Mouse (Mus musculus) erythroblast, embryonic 14.5 days (primary cell): ENCODE data around the gene Shld2. TPM values are rescaled to one million over a fixed set of nuclear protein-coding genes. Genes with fewer than 3 reads are reported as not detected.

ENCODE experiments used
- H3K27me3 ChIP-seq: 2 replicates; pipeline ENCODE4 v1.6.1; 2012; ENCODE audit warnings: inconsistent platforms; ENCODE audit not compliant: control insufficient read depth
- H3K36me3 ChIP-seq: 2 replicates; pipeline ENCODE4 v1.6.1; 2012; ENCODE audit warnings: mild to moderate bottlenecking, inconsistent platforms; ENCODE audit not compliant: control insufficient read depth
- H3K4me1 ChIP-seq: 2 replicates; pipeline ENCODE4 v1.6.1; 2012; ENCODE audit warnings: inconsistent platforms; ENCODE audit not compliant: control insufficient read depth
- H3K4me3 ChIP-seq: replicated peaks from 2 replicates; pipeline ENCODE3; 2012; ENCODE audit warnings: moderate library complexity, mild to moderate bottlenecking, inconsistent platforms
- H3K9me3 ChIP-seq: 2 replicates; pipeline ENCODE4 v1.6.1; 2012; ENCODE audit warnings: low read length, inconsistent platforms, mixed read lengths; ENCODE audit not compliant: control insufficient read depth
- GATA1 ChIP-seq: IDR thresholded peaks from 2 replicates; pipeline ENCODE4 v1.6.1; 2012; ENCODE audit warnings: low read length, inconsistent platforms, mixed read lengths
- TAL1 ChIP-seq: IDR thresholded peaks from 3 replicates; pipeline ENCODE4 v1.6.1; 2012; ENCODE audit warnings: low read length, inconsistent platforms, mixed read lengths
- polyA plus RNA-seq: library from polyadenylated mRNA; stranded (reverse); fragments of >175 nt; gene quantifications from 2 replicates; pipeline ENCODE4 v1.2.3, GENCODE M21; 2012

Gene Shld2
- polyA plus RNA-seq, 1 experiment, result 0.03 TPM

DNA sequence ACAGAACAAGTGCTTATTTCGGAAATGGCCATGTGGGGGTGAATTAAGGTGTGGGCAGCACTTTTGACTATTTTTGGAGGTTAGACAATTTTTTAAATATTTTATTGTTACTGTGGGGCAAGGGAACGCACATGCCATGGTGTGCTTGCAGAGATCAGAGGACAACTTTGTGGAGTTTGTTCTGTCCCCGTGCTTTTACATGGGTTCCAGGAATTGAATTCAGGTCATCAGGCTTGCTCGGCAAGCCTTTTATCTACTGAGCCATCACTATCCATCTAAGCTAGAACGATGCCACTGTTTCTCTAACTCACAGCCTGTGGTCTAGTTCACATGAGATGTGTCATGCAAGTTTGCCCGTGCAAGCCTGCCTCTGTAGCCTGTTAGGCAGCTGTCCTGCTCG is 38.0 kb upstream of the Shld2 start:
- H3K27me3 ChIP-seq, result no peaks in the 10 kb centered on the region
- no peak overlapping the region for H3K4me3 ChIP-seq
- TF ChIP-seq GATA1 (no peak), TAL1 (no peak)
- peaks cover 6% of the 10 kb centered on the region for H3K36me3 ChIP-seq
- H3K9me3 ChIP-seq, result no peaks in the 10 kb centered on the region
- H3K4me1 ChIP-seq, result no peaks in the 10 kb centered on the region

DNA sequence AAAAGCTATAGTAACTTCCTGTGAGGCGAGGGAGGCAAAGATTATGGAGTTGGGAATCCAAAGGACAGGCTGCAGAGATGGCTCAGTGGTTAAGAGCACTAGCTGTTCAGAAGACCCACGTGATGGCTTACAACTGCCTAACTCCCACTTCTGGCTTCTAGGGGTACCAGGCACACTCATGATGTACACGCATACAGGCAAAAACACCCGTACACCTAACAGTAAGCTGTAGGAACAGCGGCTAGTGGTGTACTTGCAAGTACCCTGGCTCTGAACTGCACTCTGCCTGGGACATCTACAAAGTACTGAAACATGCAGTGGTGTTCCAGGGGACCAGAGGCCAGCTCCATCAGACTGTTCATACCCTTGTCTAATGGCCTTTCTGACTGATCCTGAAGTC is 36.8 kb upstream of the Shld2 start:
- H3K9me3 ChIP-seq, result no peaks in the 10 kb centered on the region
- no peak overlapping the region for H3K4me3 ChIP-seq
- peaks cover 11% of the 10 kb centered on the region for H3K36me3 ChIP-seq
- no peak for TF ChIP-seq TAL1
- no peak for TF ChIP-seq GATA1
- H3K27me3 ChIP-seq, result no peaks in the 10 kb centered on the region
- no peaks in the 10 kb centered on the region for H3K4me1 ChIP-seq

DNA sequence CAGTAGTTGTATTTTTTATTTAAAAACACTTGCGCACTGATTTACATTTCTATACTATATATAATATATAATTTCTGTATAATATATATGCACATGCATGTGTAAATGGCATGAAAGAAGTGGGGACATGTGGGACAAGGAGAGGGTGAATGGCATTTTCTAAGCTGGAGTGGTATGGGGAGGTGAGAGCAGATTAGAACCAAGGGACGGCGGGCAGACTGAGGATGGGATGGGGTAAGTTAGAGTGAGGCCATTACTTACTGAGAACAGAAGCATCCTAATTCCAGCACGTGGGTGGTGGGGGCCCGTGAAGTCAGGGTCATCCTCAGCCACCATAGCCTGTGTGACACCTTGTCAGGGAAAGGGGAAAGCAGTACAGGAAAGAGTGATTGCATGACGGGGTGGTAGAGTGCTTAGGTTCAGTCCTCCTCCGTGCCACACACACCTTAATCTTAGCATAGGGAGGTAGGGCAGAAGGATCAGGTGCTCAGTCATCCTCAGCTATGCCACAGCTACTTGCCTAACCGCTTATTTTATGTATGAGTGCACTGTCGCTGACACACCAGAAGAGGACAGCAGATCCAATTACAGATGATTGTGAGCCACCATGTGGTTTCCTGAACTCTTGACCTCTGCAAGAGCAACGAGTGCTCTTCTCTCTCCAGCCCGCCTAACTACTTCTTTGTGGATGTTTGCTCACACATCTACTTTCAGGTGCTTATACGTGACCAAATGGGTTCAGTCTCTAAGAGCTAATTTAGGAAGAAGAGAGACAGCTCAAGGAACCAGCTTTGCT is 35.7 kb upstream of the Shld2 start:
- Histone ChIP-seq H3K9me3 (no peaks in the 10 kb centered on the region), H3K4me3 (no peak overlapping the region), H3K4me1 (no peaks in the 10 kb centered on the region), H3K27me3 (no peaks in the 10 kb centered on the region), H3K36me3 (peaks cover 16% of the 10 kb centered on the region)
- no peak for TF ChIP-seq GATA1
- no peak for TF ChIP-seq TAL1

DNA sequence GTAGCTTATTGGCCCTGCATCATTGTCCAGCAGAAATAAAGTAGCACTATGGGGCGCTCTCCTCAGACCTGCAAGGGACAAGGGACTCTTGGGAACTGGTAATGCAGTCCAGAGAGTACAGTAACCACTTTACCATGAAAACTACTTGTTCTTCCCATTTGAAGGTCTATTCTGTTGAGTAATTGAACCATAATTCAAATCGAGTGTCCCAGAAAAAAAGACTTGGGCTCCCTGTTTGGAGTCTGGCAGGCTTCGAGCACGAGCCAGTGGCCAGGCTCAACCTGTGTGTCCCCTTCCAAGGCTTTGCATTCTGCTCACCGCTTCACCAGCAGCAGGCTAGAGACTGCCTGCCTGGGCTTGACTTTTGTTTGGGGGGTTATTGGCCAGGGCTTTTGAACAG is 34.1 kb upstream of the Shld2 start:
- no peak overlapping the region for H3K4me3 ChIP-seq
- no peaks in the 10 kb centered on the region for H3K4me1 ChIP-seq
- H3K9me3 ChIP-seq, result no peaks in the 10 kb centered on the region
- H3K36me3 ChIP-seq, result peaks cover 21% of the 10 kb centered on the region
- H3K27me3 ChIP-seq, result no peaks in the 10 kb centered on the region
- TF ChIP-seq GATA1 (no peak), TAL1 (no peak)

DNA sequence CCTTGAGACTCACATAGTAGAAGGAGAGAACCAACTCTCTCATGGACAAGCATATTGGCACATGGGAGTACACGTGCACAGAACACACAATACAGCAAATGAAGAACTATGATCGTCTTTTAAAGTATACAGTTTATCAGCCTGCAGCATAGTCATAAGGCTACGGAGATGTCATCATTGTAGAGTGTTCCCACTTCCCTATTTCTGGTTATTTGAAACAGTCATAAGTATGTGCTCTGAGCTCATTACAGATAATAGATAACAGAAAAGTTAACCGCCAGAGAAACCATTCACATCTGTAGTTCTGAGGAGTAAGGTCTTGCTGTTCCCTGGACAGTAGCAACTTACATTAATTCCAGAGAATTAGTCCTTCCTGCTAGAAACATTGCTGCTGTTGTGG is 32.8 kb upstream of the Shld2 start:
- Histone ChIP-seq H3K27me3 (no peaks in the 10 kb centered on the region), H3K4me3 (no peak overlapping the region), H3K4me1 (no peaks in the 10 kb centered on the region), H3K36me3 (peaks cover 24% of the 10 kb centered on the region), H3K9me3 (no peaks in the 10 kb centered on the region)
- TF ChIP-seq TAL1 (no peak), GATA1 (no peak)

DNA sequence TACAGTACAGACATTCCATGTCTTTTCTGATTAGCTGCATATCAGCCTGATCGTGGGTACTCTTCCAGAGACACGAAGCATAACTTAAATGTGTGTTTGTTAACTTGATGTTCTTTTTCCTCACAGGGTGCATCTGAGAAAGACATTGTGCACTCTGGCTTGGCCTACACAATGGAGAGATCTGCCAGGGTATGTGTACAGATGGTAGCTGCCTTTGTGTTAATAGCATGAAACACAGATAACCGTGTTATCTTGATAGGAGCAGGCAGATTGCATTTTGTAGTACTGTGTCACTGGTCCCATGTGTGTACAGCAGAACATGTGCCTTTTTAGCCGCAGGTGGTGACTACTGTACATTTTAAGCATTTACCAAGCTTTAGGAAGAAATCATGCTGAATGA is 31.7 kb upstream of the Shld2 start:
- Histone ChIP-seq H3K36me3 (peaks cover 31% of the 10 kb centered on the region), H3K4me3 (no peak overlapping the region), H3K27me3 (no peaks in the 10 kb centered on the region), H3K9me3 (no peaks in the 10 kb centered on the region), H3K4me1 (no peaks in the 10 kb centered on the region)
- no peak for TF ChIP-seq TAL1
- no peak for TF ChIP-seq GATA1

DNA sequence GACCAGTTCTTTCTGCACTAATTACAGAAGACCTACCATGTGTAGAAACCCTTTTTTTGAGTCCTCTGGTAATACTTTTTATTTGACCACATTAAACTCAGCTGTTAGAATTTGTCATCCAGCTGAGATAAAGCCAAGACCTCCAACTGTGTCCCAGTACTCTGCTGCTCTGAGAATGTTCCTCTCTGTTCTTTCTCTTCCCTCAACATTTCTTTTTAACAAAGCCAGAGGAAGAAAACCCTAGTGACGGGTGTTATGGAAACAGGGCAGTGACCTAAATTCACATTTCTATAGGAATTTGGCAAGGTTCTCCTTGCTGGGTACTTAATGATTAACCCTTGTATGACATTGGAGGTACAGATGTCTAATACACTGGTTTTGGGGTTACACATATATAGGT is 29.2 kb upstream of the Shld2 start:
- Histone ChIP-seq H3K4me3 (no peak overlapping the region), H3K4me1 (no peaks in the 10 kb centered on the region), H3K27me3 (no peaks in the 10 kb centered on the region), H3K36me3 (peaks cover 45% of the 10 kb centered on the region), H3K9me3 (no peaks in the 10 kb centered on the region)
- TF ChIP-seq GATA1 (no peak), TAL1 (no peak)

DNA sequence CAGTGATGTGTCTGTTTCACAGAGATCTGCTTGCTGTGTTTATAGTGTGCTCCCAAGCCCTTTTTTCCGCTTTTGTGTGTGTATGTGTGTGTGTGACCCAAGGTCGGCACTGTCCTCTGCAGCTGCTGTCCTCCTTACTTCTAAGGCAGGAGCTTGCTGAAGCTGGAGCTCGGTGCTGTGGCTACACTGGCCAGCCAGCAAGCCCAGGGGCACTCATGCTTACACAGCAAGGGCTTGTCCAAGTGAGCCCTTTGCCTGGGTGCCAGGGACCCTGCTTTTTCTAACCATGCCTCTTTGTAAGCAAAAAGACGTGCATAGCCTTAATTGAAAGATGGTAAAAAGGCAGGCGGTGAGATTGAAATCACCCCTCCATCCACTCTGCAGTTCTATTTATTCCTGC is 22.2 kb upstream of the Shld2 start:
- H3K36me3 ChIP-seq, result peaks cover 47% of the 10 kb centered on the region
- H3K4me1 ChIP-seq, result no peaks in the 10 kb centered on the region
- H3K9me3 ChIP-seq, result no peaks in the 10 kb centered on the region
- H3K27me3 ChIP-seq, result no peaks in the 10 kb centered on the region
- no peak overlapping the region for H3K4me3 ChIP-seq
- TF ChIP-seq GATA1, result no peak
- no peak for TF ChIP-seq TAL1

DNA sequence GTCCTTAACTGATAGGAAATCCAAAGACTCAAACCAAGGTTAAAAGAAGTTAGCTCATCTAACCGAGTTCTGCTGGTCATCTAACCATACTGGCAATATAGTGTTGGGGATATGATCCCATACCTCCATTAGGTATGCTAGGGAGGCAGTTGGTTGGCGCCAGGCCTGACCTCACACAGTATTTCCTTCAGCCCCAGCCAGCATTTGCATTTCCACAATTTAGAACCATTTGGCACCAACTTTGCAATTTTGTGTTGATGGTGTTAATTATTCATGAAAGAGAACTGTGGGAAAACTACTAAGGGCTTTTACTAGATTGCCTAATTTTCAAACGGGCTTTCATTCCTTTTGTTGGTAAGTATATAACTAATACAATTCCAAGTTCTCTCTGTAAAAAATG is 21.6 kb upstream of the Shld2 start:
- H3K36me3 ChIP-seq, result peaks cover 45% of the 10 kb centered on the region

More for the DNA sequence above, 21.6 kb upstream of the Shld2 start:
- H3K9me3 ChIP-seq, result no peaks in the 10 kb centered on the region
- TF ChIP-seq GATA1 (no peak), TAL1 (no peak)
- H3K4me3 ChIP-seq, result no peak overlapping the region
- no peaks in the 10 kb centered on the region for H3K4me1 ChIP-seq
- no peaks in the 10 kb centered on the region for H3K27me3 ChIP-seq
